ENCODE assay signal across 17 mouse cellular contexts in the genomic region with DNA sequence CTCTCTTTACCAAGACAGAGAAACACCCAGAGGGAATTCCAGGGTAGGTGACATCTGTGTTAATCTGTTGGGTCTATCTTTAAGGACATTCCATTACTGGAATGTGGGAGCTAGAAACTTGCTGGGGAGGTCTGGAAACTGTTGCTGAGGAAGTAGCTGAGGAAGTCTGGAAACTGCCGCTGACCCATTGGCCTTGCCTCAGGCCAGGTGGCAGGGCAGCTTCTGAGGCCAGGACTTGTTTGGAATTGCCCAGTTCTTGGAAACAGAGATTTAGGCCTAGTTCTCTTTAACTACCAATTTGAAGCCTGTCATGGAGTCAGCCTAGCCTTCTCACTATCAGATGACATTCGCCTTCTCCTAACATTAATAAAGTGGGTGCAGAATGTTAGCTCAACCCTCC.
"Had no signal": no experiment of that assay in that cellular context is flagged by ENCODE, and none has a peak within 500 bp of the region (broad histone marks: within the 10 kb centered on the region; RNA-seq: fewer than 3 reads in every experiment).

No protein-coding gene starts in this region.

- ATAC-seq: lung, postnatal 0 days had no signal

- DNase-seq: kidney, adult 9 months; kidney, postnatal 36 days; left cerebral cortex, postnatal 4 days; lung, adult 18-20 months; lung, postnatal 4 days; right cerebral cortex, adult 18-20 months; right cerebral cortex, postnatal 25 days; thymus, adult 18-20 months; thymus, postnatal 14 days had no signal

- H3K4me3 ChIP-seq: layer of hippocampus, adult 2 months; limb, embryonic 13.5 days; midbrain, embryonic 12.5 days; myocyte; neural tube, embryonic 15.5 days had no signal

- H3K36me3 ChIP-seq: limb, embryonic 13.5 days; midbrain, embryonic 12.5 days; neural tube, embryonic 15.5 days had no signal

- H3K27ac ChIP-seq: kidney, postnatal 0 days; layer of hippocampus, adult 2 months; limb, embryonic 13.5 days; liver, embryonic 14.5 days; neural tube, embryonic 15.5 days had no signal

- H3K9ac ChIP-seq: limb, embryonic 13.5 days; liver, embryonic 14.5 days; midbrain, embryonic 12.5 days; neural tube, embryonic 15.5 days had no signal

- H3K27me3 ChIP-seq: limb, embryonic 13.5 days had no signal

- H3K9me3 ChIP-seq: limb, embryonic 13.5 days; midbrain, embryonic 12.5 days; neural tube, embryonic 15.5 days had no signal

- H3K4me2 ChIP-seq: limb, embryonic 13.5 days; neural tube, embryonic 15.5 days had no signal
